Mouse (Mus musculus) forebrain, postnatal 0 days (tissue): Measurements from ENCODE around the gene Pan3. TPM values are rescaled to one million over a fixed set of nuclear protein-coding genes. Genes with fewer than 3 reads are reported as not detected.

Experiments used
- ATAC-seq: fragments of 200-750 bp; cut with Nextera tagmentation; 2 replicates; pipeline ENCODE4 v1.8.0; 2017; ENCODE audit warnings: mild to moderate bottlenecking, moderate library complexity
- DNase-seq: peaks from one replicate; pipeline ENCODE4 v3.0.0-alpha.2; 2015
- H3K27ac ChIP-seq: fragments of 300-500 bp; sonication (generic); 2 replicates; pipeline ENCODE4 v1.5.1; 2014; ENCODE audit warnings: low read depth, mild to moderate bottlenecking, antibody characterized with exemption, low read length, moderate library complexity, mixed read lengths
- H3K27me3 ChIP-seq: fragments of 300-500 bp; sonication (generic); 2 replicates; pipeline ENCODE4 v1.6.1; 2014; ENCODE audit warnings: mild to moderate bottlenecking, low read length, mixed read lengths; ENCODE audit not compliant: insufficient read depth
- H3K36me3 ChIP-seq: fragments of 300-500 bp; sonication (generic); 2 replicates; pipeline ENCODE4 v1.6.1; 2014; ENCODE audit warnings: mild to moderate bottlenecking, moderate library complexity; ENCODE audit not compliant: insufficient read depth
- H3K4me1 ChIP-seq: fragments of 300-500 bp; sonication (generic); 2 replicates; pipeline ENCODE4 v1.6.1; 2014; ENCODE audit warnings: antibody characterized with exemption; ENCODE audit not compliant: insufficient read depth
- H3K4me2 ChIP-seq: fragments of 300-500 bp; sonication (generic); 2 replicates; pipeline ENCODE4 v1.6.1; 2014; ENCODE audit warnings: low read depth, mild to moderate bottlenecking, moderate library complexity
- H3K4me3 ChIP-seq: fragments of 300-500 bp; sonication (generic); 2 replicates; pipeline ENCODE4 v1.5.1; 2014; ENCODE audit warnings: low read depth, low read length, mixed read lengths
- H3K9ac ChIP-seq: fragments of 300-500 bp; sonication (generic); 2 replicates; pipeline ENCODE4 v1.6.1; 2014; ENCODE audit warnings: mild to moderate bottlenecking
- H3K9me3 ChIP-seq: fragments of 300-500 bp; sonication (generic); 2 replicates; pipeline ENCODE4 v1.6.1; 2016; ENCODE audit warnings: low read length
- CTCF ChIP-seq: sonication (generic); IDR thresholded peaks from 2 replicates; pipeline ENCODE4 v1.5.1; 2016; ENCODE audit warnings: antibody characterized with exemption, control low read depth, low read depth
- WGBS: fragments of 180-500 bp; shearing (Covaris S2); extraction: QIAGEN DNeasy Blood & Tissue Kit; methylation state at CpG from one replicate; pipeline ENCODE4 v1.1.7; 2014; 5-methylcytosine and 5-hydroxymethylcytosine counted together
- polyA plus RNA-seq: library from polyadenylated mRNA; unstranded; fragments of >200 nt; fragmentation: Nextera tagmentation; extraction: Ambion mirVana; gene quantifications from 2 replicates; pipeline ENCODE4 v1.2.1, GENCODE M21; 2015
- total RNA-seq: library from RNA; depleted of rRNA; stranded (reverse); fragments of >200 nt; gene quantifications from 2 replicates; pipeline ENCODE4 v1.2.3, GENCODE M21; 2014

Gene Pan3
- total and polyA plus RNA-seq, 2 experiments from 2014 or later = 52.6 to 68.0 TPM

- DNase-seq (no peak), ATAC-seq (no peak)
- TF ChIP-seq CTCF = no peak
- Histone ChIP-seq H3K4me1 (no peaks in the 10 kb centered on the region), H3K27me3 (peaks cover 27% of the 10 kb centered on the region), H3K4me2 (no peak overlapping the region), H3K27ac (no peak overlapping the region), H3K9me3 (no peaks in the 10 kb centered on the region), H3K4me3 (no peak overlapping the region), H3K36me3 (no peaks in the 10 kb centered on the region), H3K9ac (no peak overlapping the region)
- WGBS = 18% methylated on average over 1 of the region's 1 CpGs
Measured at GRCm38 (mm10) chr5:147395050-147395449, 34.9 kb upstream of the Pan3 start.

GRCm38 (mm10) chr5:147399843-147400504 is 30.0 kb upstream of the Pan3 start, which contains the start of gene Flt3:
TSS of gene Flt3 (minus strand) at chr5:147400489.
- peak within 1 kb of the TSS; percentile 96 for H3K4me2 ChIP-seq
- H3K4me3 ChIP-seq = peak within 1 kb of the TSS; percentile 48
- no peaks in the 10 kb centered on the region for H3K9me3 ChIP-seq
- H3K9ac ChIP-seq = peak within 1 kb of the TSS; percentile 44
- no peaks in the 10 kb centered on the region for H3K4me1 ChIP-seq
- H3K27ac ChIP-seq = no peak within 1 kb of the TSS
- under 1% methylated on average over 56 of the region's 56 CpGs for WGBS
- TF ChIP-seq CTCF = no peak
- ATAC-seq = peak; percentile 65
- no peaks in the 10 kb centered on the region for H3K36me3 ChIP-seq
- no peak for DNase-seq
- H3K27me3 ChIP-seq = peaks cover 41% of the 10 kb centered on the region

- Histone ChIP-seq H3K9ac (peak overlapping the region; percentile 44), H3K4me3 (peak overlapping the region; percentile 48), H3K27ac (no peak overlapping the region), H3K36me3 (no peaks in the 10 kb centered on the region), H3K4me1 (no peaks in the 10 kb centered on the region), H3K27me3 (peaks cover 41% of the 10 kb centered on the region), H3K4me2 (peak overlapping the region; percentile 96), H3K9me3 (no peaks in the 10 kb centered on the region)
- peak; percentile 22 for DNase-seq
- ATAC-seq = no peak
- no peak for TF ChIP-seq CTCF
- WGBS = 2% methylated on average over 17 of the region's 17 CpGs
Measured at GRCm38 (mm10) chr5:147400505-147400979, 29.4 kb upstream of the Pan3 start.

GRCm38 (mm10) chr5:147401024-147401423 is 28.9 kb upstream of the Pan3 start:
- TF ChIP-seq CTCF = no peak
- WGBS = 23% methylated on average over 11 of the region's 11 CpGs
- Histone ChIP-seq H3K4me1 (no peaks in the 10 kb centered on the region), H3K36me3 (no peaks in the 10 kb centered on the region), H3K27ac (no peak overlapping the region), H3K4me3 (peak overlapping the region; percentile 48), H3K4me2 (peak overlapping the region; percentile 96), H3K9ac (no peak overlapping the region), H3K27me3 (peaks cover 41% of the 10 kb centered on the region), H3K9me3 (no peaks in the 10 kb centered on the region)
- ATAC-seq (peak; percentile 25; the same call in 1 of the 2 replicates), DNase-seq (peak; percentile 4)

- 18% methylated on average over 5 of the region's 5 CpGs for WGBS
- Histone ChIP-seq H3K9me3 (no peaks in the 10 kb centered on the region), H3K4me3 (no peak overlapping the region), H3K4me1 (no peaks in the 10 kb centered on the region), H3K27me3 (peaks cover 39% of the 10 kb centered on the region), H3K27ac (no peak overlapping the region), H3K36me3 (no peaks in the 10 kb centered on the region), H3K4me2 (no peak overlapping the region), H3K9ac (no peak overlapping the region)
- ATAC-seq (no peak), DNase-seq (peak; percentile 74)
- TF ChIP-seq CTCF = peak; percentile 70
Measured at GRCm38 (mm10) chr5:147402505-147402904, 27.5 kb upstream of the Pan3 start.

GRCm38 (mm10) chr5:147406135-147406534 is 23.8 kb upstream of the Pan3 start:
- TF ChIP-seq CTCF = no peak
- Histone ChIP-seq H3K4me1 (no peaks in the 10 kb centered on the region), H3K9me3 (no peaks in the 10 kb centered on the region), H3K27me3 (peaks cover 6% of the 10 kb centered on the region; the same call in 1 of the 2 replicates), H3K4me2 (no peak overlapping the region), H3K9ac (no peak overlapping the region), H3K4me3 (no peak overlapping the region), H3K36me3 (no peaks in the 10 kb centered on the region), H3K27ac (no peak overlapping the region)
- no peak for ATAC-seq
- WGBS = 89% methylated on average over 5 of the region's 5 CpGs
- DNase-seq = no peak

GRCm38 (mm10) chr5:147408731-147409130 is 21.2 kb upstream of the Pan3 start:
- Histone ChIP-seq H3K4me1 (no peaks in the 10 kb centered on the region), H3K27me3 (no peaks in the 10 kb centered on the region), H3K4me2 (no peak overlapping the region), H3K36me3 (no peaks in the 10 kb centered on the region), H3K9me3 (no peaks in the 10 kb centered on the region), H3K4me3 (no peak overlapping the region), H3K9ac (no peak overlapping the region), H3K27ac (no peak overlapping the region)
- WGBS = 69% methylated on average over 29 of the region's 29 CpGs
- TF ChIP-seq CTCF = no peak
- no peak for DNase-seq
- no peak for ATAC-seq
